Mouse (Mus musculus) intestine, embryonic 14.5 days (tissue): ENCODE data around the gene Pgbd1. TPM values are rescaled to one million over a fixed set of nuclear protein-coding genes. Genes with fewer than 3 reads are reported as not detected.

Experiments
- ATAC-seq: fragments of 200-750 bp; cut with Nextera tagmentation; replicated peaks from 2 replicates; pipeline ENCODE4 v1.8.0; 2017; ENCODE audit warnings: low read depth, moderate number of reproducible peaks, moderate TSS enrichment, moderate library complexity; ENCODE audit not compliant: low FRiP score, low TSS enrichment
- DNase-seq: peaks from one replicate; pipeline ENCODE4 v3.0.0-alpha.2; 2018; ENCODE audit warnings: low spot score
- H3K27ac ChIP-seq: fragments of 300-500 bp; sonication (generic); 2 replicates; pipeline ENCODE4 v1.5.1; 2014; ENCODE audit warnings: low read depth, mild to moderate bottlenecking, control low read depth
- H3K27me3 ChIP-seq: fragments of 300-500 bp; sonication (generic); replicated peaks from 2 replicates; pipeline ENCODE4 v1.6.1; 2014; ENCODE audit warnings: low read length, control low read depth; ENCODE audit not compliant: control insufficient read depth, insufficient read depth
- H3K36me3 ChIP-seq: fragments of 300-500 bp; sonication (generic); 2 replicates; pipeline ENCODE4 v1.6.1; 2014; ENCODE audit warnings: low read length, control low read depth; ENCODE audit not compliant: control insufficient read depth, insufficient read depth
- H3K4me1 ChIP-seq: fragments of 300-500 bp; sonication (generic); replicated peaks from 2 replicates; pipeline ENCODE4 v1.6.1; 2014; ENCODE audit warnings: low read length, control low read depth, mixed read lengths; ENCODE audit not compliant: control insufficient read depth, insufficient read depth
- H3K4me2 ChIP-seq: fragments of 300-500 bp; sonication (generic); 2 replicates; pipeline ENCODE4 v1.6.1; 2014; ENCODE audit warnings: low read length
- H3K4me3 ChIP-seq: fragments of 300-500 bp; sonication (generic); 2 replicates; pipeline ENCODE4 v1.5.1; 2014; ENCODE audit warnings: low read depth, low read length, control low read depth, mixed read lengths
- H3K9ac ChIP-seq: fragments of 300-500 bp; sonication (generic); 2 replicates; pipeline ENCODE4 v1.6.1; 2014; ENCODE audit warnings: mild to moderate bottlenecking, low read length
- H3K9me3 ChIP-seq: fragments of 300-500 bp; sonication (generic); 2 replicates; pipeline ENCODE4 v1.6.1; 2016; ENCODE audit warnings: low read length, control low read depth; ENCODE audit not compliant: control insufficient read depth
- WGBS: fragments of 180-500 bp; shearing (Covaris S2); extraction: QIAGEN DNeasy Blood & Tissue Kit; methylation state at CpG from one replicate; pipeline ENCODE4 v1.1.7; 2014; 5-methylcytosine and 5-hydroxymethylcytosine counted together
- polyA plus RNA-seq: library from polyadenylated mRNA; unstranded; fragments of >200 nt; fragmentation: Nextera tagmentation; extraction: Ambion mirVana; gene quantifications from 2 replicates; pipeline ENCODE4 v1.2.1, GENCODE M21; 2014

The Pgbd1 gene
- polyA plus RNA-seq, 1 experiment from 2014 or later = 3.2 TPM

GRCm38 (mm10) chr13:21408805-21409459 lies 31.9 kb downstream of the Pgbd1 start:
- 54% methylated on average over 11 of the region's 11 CpGs for WGBS
- no peaks in the 10 kb centered on the region for H3K9me3 ChIP-seq
- H3K4me2 ChIP-seq = peak overlapping the region; percentile 77
- H3K27ac ChIP-seq = peak overlapping the region; percentile 87; the same call in 1 of the 2 replicates
- H3K4me3 ChIP-seq = peak overlapping the region; percentile 53
- no peaks in the 10 kb centered on the region for H3K36me3 ChIP-seq
- H3K9ac ChIP-seq = peak overlapping the region; percentile 65; the same call in 1 of the 2 replicates
- DNase-seq = no peak
- no peaks in the 10 kb centered on the region for H3K27me3 ChIP-seq
- ATAC-seq = no peak; the same call in 1 of the 2 replicates
- H3K4me1 ChIP-seq = peaks cover 7% of the 10 kb centered on the region; the same call in 1 of the 2 replicates

DNA sequence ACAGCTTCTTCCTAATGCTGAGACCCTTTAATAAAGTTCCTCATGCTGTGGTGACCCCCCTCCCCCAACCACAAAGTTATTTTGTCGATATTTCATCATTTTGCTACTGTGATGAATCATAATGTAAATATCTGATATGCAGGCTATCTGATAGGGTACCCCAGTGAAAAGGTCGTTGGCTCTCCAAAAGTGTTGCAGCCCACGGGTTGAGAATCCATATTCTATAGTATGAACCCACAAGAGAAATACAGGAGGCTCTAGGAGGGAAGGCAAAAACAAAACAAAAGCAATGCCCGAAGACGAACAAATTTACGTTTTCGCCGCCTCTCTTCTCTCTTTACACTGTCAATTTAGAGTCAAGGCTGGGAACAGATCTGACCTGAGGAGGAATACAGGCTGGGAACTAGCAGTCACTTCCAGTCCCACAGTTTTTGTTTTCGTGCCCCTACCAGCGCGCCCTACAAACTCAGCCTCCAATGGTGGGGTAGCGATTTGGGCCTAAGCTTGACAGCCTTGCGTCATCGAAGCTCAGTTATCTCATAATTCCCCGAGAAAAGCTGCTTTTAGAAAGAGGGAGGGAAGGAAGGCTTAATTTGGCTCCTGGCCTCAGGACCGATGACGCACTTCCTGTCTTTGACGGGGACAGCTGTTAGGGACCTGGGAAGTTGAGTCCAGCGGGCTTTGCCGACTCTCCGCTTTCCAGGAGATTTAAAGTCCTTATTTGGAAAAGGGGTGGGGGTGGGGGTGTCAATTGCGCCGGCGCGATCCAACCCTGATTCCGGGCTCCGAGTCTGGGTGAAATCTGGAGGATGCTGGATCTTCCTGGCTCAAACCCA lies 32.7 kb downstream of the Pgbd1 start:
- Histone ChIP-seq H3K4me2 (peak overlapping the region; percentile 77), H3K36me3 (no peaks in the 10 kb centered on the region), H3K4me3 (peak overlapping the region; percentile 53), H3K4me1 (peaks cover 7% of the 10 kb centered on the region; the same call in 1 of the 2 replicates), H3K9ac (peak overlapping the region; percentile 65), H3K9me3 (no peaks in the 10 kb centered on the region), H3K27me3 (no peaks in the 10 kb centered on the region), H3K27ac (peak overlapping the region; percentile 87)
- ATAC-seq (peak; percentile 94), DNase-seq (peak; percentile 83)
- 4% methylated on average over 27 of the region's 27 CpGs for WGBS

GRCm38 (mm10) chr13:21407341-21407740 lies 33.5 kb downstream of the Pgbd1 start:
- Histone ChIP-seq H3K27me3 (no peaks in the 10 kb centered on the region), H3K36me3 (no peaks in the 10 kb centered on the region), H3K4me2 (peak overlapping the region; percentile 77), H3K4me3 (no peak overlapping the region), H3K9me3 (no peaks in the 10 kb centered on the region), H3K4me1 (peaks cover 7% of the 10 kb centered on the region; the same call in 1 of the 2 replicates), H3K9ac (no peak overlapping the region), H3K27ac (no peak overlapping the region)
- WGBS = 78% methylated on average over 11 of the region's 11 CpGs
- DNase-seq = no peak
- ATAC-seq = no peak

DNA sequence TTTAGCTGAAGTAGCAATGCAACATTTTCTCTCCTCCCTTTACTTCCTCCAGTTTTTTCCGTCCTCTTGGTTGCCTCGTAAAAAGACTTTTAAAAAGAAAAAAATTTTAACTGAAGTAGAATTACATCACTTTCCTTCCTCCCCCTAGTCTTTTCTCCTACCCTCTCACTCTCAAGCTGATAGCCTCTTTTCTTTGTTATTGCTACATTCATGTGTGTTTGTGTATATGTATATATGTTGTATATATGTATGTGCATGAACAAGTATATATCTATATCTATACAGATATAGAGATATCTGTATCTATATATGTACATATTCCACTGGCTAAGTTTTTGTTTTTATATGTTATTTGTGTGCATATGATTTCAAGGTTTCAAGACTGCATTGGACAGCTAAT lies 38.0 kb downstream of the Pgbd1 start:
- Histone ChIP-seq H3K36me3 (peaks cover 14% of the 10 kb centered on the region; the same call in 1 of the 2 replicates), H3K9ac (peak overlapping the region; percentile 90), H3K4me3 (peak overlapping the region; percentile 83), H3K27ac (no peak overlapping the region), H3K9me3 (no peaks in the 10 kb centered on the region), H3K4me1 (peaks cover 13% of the 10 kb centered on the region; the same call in 1 of the 2 replicates), H3K27me3 (no peaks in the 10 kb centered on the region), H3K4me2 (peak overlapping the region; percentile 67)
- 0% methylated on average over 2 of the region's 2 CpGs for WGBS
- DNase-seq (no peak), ATAC-seq (no peak)

- Histone ChIP-seq H3K4me1 (0 out of 2 replicates have a peak, but pooled peaks cover 9% of the 10 kb centered on the region), H3K27ac (peak within 1 kb of the TSS; percentile 64; the same call in 1 of the 2 replicates), H3K9ac (peak within 1 kb of the TSS; percentile 90), H3K4me3 (peak within 1 kb of the TSS; percentile 83), H3K9me3 (no peaks in the 10 kb centered on the region), H3K4me2 (peak within 1 kb of the TSS; percentile 67), H3K27me3 (no peaks in the 10 kb centered on the region), H3K36me3 (peaks cover 14% of the 10 kb centered on the region; the same call in 1 of the 2 replicates)
- DNase-seq (peak; percentile 94), ATAC-seq (peak; percentile 92)
- under 1% methylated on average over 35 of the region's 35 CpGs for WGBS
Observed at GRCm38 (mm10) chr13:21402287-21402846, 38.5 kb downstream of the Pgbd1 start, which contains the start of gene Zkscan3. TSS of gene Zkscan3 (minus strand) at chr13:21402755.

GRCm38 (mm10) chr13:21401636-21402286 lies 39.1 kb downstream of the Pgbd1 start:
- peak overlapping the region; percentile 64; the same call in 1 of the 2 replicates for H3K27ac ChIP-seq
- DNase-seq = no peak
- peak; percentile 42 for ATAC-seq

DNA sequence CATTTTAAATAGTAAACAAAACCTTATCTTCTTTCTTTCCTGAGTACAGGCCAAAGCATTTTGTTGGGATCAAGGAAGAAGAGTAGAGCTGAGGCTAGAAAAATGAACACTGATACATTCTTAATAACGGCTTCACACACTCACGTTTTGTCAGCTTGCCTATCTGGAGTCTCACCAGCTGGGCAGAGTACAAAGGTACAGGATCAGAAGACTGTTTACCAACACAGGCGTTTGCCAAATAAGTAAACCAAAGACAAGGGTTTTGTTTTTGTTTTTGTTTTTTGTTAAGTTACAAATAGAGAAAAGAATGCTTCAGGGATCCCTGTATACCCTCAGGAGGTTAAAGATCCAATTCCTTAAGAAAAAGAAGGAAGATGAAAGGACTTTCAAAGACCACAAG lies 39.7 kb downstream of the Pgbd1 start:
- H3K27me3 ChIP-seq = no peaks in the 10 kb centered on the region
- no peaks in the 10 kb centered on the region for H3K9me3 ChIP-seq
- H3K27ac ChIP-seq = no peak overlapping the region
- peak overlapping the region; percentile 67 for H3K4me2 ChIP-seq
- peak overlapping the region; percentile 90 for H3K9ac ChIP-seq
- H3K4me3 ChIP-seq = peak overlapping the region; percentile 83
- no peak for DNase-seq
- peaks cover 18% of the 10 kb centered on the region; the same call in 1 of the 2 replicates for H3K36me3 ChIP-seq
- WGBS = 71% methylated on average over 3 of the region's 3 CpGs
- no peak for ATAC-seq
- 0 out of 2 replicates have a peak, but pooled peaks cover 9% of the 10 kb centered on the region for H3K4me1 ChIP-seq

More at GRCm38 (mm10) chr13:21401636-21402286, 39.1 kb downstream of the Pgbd1 start:
- peak overlapping the region; percentile 83 for H3K4me3 ChIP-seq
- 0 out of 2 replicates have a peak, but pooled peaks cover 9% of the 10 kb centered on the region for H3K4me1 ChIP-seq
- peak overlapping the region; percentile 67 for H3K4me2 ChIP-seq
- no peaks in the 10 kb centered on the region for H3K27me3 ChIP-seq
- peaks cover 14% of the 10 kb centered on the region; the same call in 1 of the 2 replicates for H3K36me3 ChIP-seq
- 10% methylated on average over 12 of the region's 12 CpGs for WGBS
- peak overlapping the region; percentile 90 for H3K9ac ChIP-seq
- H3K9me3 ChIP-seq = no peaks in the 10 kb centered on the region

DNA sequence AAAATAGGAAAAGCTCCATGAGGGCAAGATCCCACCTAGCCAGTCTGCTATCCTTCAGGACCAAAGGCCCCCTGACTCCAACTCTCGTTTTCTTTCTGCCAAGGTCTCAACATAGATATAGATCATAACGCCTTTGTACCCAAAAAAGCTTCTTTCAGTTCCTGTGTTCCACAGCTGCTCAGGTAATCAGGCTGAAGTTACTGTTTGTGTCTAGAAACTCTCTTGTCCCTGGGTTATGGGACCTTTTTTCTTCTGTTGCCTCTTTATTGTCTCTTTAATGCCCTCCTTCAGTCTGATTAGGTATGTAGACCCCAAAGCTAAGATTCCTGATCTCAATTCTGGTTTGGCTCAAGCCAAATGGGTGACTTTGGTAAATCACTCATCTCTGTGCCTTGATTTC lies 43.4 kb downstream of the Pgbd1 start:
- Histone ChIP-seq H3K9ac (no peak overlapping the region), H3K4me2 (no peak overlapping the region), H3K27me3 (no peaks in the 10 kb centered on the region), H3K9me3 (no peaks in the 10 kb centered on the region), H3K27ac (no peak overlapping the region), H3K4me3 (no peak overlapping the region), H3K4me1 (0 out of 2 replicates have a peak, but pooled peaks cover 9% of the 10 kb centered on the region), H3K36me3 (peaks cover 49% of the 10 kb centered on the region)
- ATAC-seq (no peak), DNase-seq (no peak)
- 84% methylated on average over 2 of the region's 2 CpGs for WGBS
